In the genomic region with DNA sequence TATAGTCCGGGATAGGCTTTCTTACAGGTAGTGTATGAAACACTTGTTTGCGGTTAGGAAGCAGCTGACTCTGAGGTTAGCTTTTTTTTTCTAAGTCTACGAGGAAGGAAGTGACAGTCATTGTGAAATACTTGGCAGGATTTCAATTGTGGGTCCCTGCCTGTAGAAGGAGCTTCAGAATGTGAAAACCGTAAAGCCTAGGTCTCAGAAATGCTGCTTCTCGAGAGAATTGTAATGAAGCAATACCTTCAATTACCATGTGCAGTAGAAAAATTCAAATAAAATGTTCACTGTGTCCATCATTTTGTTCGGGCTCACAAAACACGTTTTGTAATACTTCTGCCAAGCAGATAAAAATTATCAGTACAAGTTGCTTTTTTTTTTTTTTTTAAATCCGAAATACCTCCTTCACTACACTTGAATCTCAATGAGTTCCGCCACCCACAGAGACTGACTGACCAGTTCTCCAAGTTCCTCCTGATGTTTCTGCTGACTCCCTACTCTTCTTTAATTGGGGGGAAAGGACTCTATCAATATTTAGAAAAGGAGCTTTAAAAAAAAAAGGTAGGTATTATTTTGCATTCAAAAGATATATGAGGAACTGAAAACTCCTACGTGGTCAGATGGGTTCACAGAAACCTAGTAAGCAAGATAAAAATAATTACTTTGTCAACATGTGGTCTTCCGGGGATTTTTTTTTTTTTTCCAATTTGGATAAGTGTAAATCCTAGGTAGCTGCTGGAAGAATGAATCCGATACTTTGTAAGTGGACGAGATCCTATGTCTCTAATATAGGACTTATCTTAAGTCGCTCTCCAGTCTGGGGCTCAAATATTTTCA, we compare ENCODE assay signal across 8 mouse cellular contexts. TPM values are rescaled to one million over a fixed set of nuclear protein-coding genes. Genes with fewer than 3 reads are reported as not detected.
DNase-seq lines count a peak whose midpoint lies in the region; ATAC-seq and TF ChIP-seq lines count a peak whose summit lies in the region.

No protein-coding gene starts in this region.

- no peak for ATAC-seq in neural tube, embryonic 11.5 days (ENCODE audit: insufficient read depth, low FRiP score, low TSS enrichment)
- no peak for ATAC-seq in heart, embryonic 15.5 days (replicated peaks; ENCODE audit: insufficient number of reproducible peaks, insufficient read depth, low FRiP score, low read depth)
- no peak for ATAC-seq in limb, embryonic 15.5 days (ENCODE audit: insufficient number of reproducible peaks, low FRiP score, low TSS enrichment, low read depth)
- peak; percentile 85 for ATAC-seq in monocyte, adult 5-6 weeks (replicated peaks; ENCODE audit: insufficient number of reproducible peaks, low FRiP score, low TSS enrichment, poor library complexity, severe bottlenecking)

- peaks cover 14% of the 10 kb centered on the region for H3K4me1 ChIP-seq in neural tube, embryonic 11.5 days (ENCODE audit: control insufficient read depth, insufficient read depth, low read length)
- H3K4me1 ChIP-seq in heart, embryonic 15.5 days (replicated peaks): peaks cover 17% of the 10 kb centered on the region
- peaks cover 12% of the 10 kb centered on the region for H3K4me1 ChIP-seq in limb, embryonic 15.5 days

- no peak for TF ChIP-seq POLR2A in brain, embryonic 14.5 days (IDR thresholded peaks at IDR 0.05; ENCODE audit: borderline replicate concordance, extremely low read depth, insufficient read depth, insufficient read length, poor library complexity, severe bottlenecking)

- peak overlapping the region; percentile 73 for H3K9ac ChIP-seq in neural tube, embryonic 11.5 days (ENCODE audit: low read length)
- H3K9ac ChIP-seq in heart, embryonic 15.5 days: peak overlapping the region; percentile 30; the same call in 1 of the 2 replicates
- H3K9ac ChIP-seq in limb, embryonic 15.5 days: 0 out of 2 replicates have a peak overlapping the region, but pooled peaks have one; percentile 24

- H3K27me3 ChIP-seq in neural tube, embryonic 11.5 days (ENCODE audit: control insufficient read depth, insufficient read depth, low read length): no peaks in the 10 kb centered on the region
- H3K27me3 ChIP-seq in heart, embryonic 15.5 days: no peaks in the 10 kb centered on the region
- H3K27me3 ChIP-seq in limb, embryonic 15.5 days: no peaks in the 10 kb centered on the region; the same call in 1 of the 2 replicates

- WGBS in neural tube, embryonic 11.5 days: 60% methylated on average over 14 of the region's 14 CpGs
- WGBS in heart, embryonic 15.5 days: 38% methylated on average over 14 of the region's 14 CpGs
- 52% methylated on average over 14 of the region's 14 CpGs for WGBS in limb, embryonic 15.5 days

- H3K9me3 ChIP-seq in neural tube, embryonic 11.5 days (ENCODE audit: control insufficient read depth, low read length): no peaks in the 10 kb centered on the region
- H3K9me3 ChIP-seq in heart, embryonic 15.5 days (replicated peaks): no peaks in the 10 kb centered on the region
- H3K9me3 ChIP-seq in limb, embryonic 15.5 days: no peaks in the 10 kb centered on the region

- H3K4me3 ChIP-seq in neural tube, embryonic 11.5 days (ENCODE audit: low read depth, low read length): peak overlapping the region; percentile 60
- H3K4me3 ChIP-seq in heart, embryonic 15.5 days: peak overlapping the region; percentile 65
- peak overlapping the region; percentile 66 for H3K4me3 ChIP-seq in limb, embryonic 15.5 days

- peak overlapping the region; percentile 65 for H3K27ac ChIP-seq in neural tube, embryonic 11.5 days (ENCODE audit: low read depth, low read length)
- peak overlapping the region; percentile 85 for H3K27ac ChIP-seq in heart, embryonic 15.5 days
- peak overlapping the region; percentile 84 for H3K27ac ChIP-seq in limb, embryonic 15.5 days

- DNase-seq in neural tube, embryonic 11.5 days (ENCODE audit: low spot score): no peak
- no peak for DNase-seq in neural tube, embryonic 10.5 days (ENCODE audit: extremely low spot score, low spot score)
- peak; percentile 46 for DNase-seq in brain, embryonic 14.5 days (ENCODE audit: low read depth)
- no peak for DNase-seq in cerebellum, postnatal 14 days
- no peak for DNase-seq in left cerebral cortex, adult 18-20 months (ENCODE audit: low spot score in 2 of 2)

- H3K36me3 ChIP-seq in neural tube, embryonic 11.5 days (ENCODE audit: control insufficient read depth, insufficient read depth, low read length): no peaks in the 10 kb centered on the region
- peaks cover 8% of the 10 kb centered on the region for H3K36me3 ChIP-seq in heart, embryonic 15.5 days
- peaks cover 11% of the 10 kb centered on the region for H3K36me3 ChIP-seq in limb, embryonic 15.5 days

- peak overlapping the region; percentile 72 for H3K4me2 ChIP-seq in neural tube, embryonic 11.5 days (ENCODE audit: low read depth)
- H3K4me2 ChIP-seq in heart, embryonic 15.5 days: peak overlapping the region; percentile 74
- H3K4me2 ChIP-seq in limb, embryonic 15.5 days: peak overlapping the region; percentile 46

- TF ChIP-seq CTCF in brain, embryonic 14.5 days (IDR thresholded peaks at IDR 0.05; ENCODE audit: borderline replicate concordance, extremely low read depth, insufficient read depth, insufficient read length): no peak

RNA-seq across cellular contexts. Expression of a gene that starts 0.8 kb away (rescaled TPM):
- polyA plus RNA-seq in neural tube, embryonic 11.5 days (2014; fragmentation: Nextera tagmentation; extraction: Ambion mirVana): 50.2 and 54.1 TPM in 2 replicates
- 144 and 197 TPM in 2 replicates for polyA plus RNA-seq in brain, embryonic 14.5 days (2012; rRNA removed)
- polyA plus RNA-seq in heart, embryonic 15.5 days (2015; fragmentation: Nextera tagmentation; extraction: Ambion mirVana): 54.1 and 54.4 TPM in 2 replicates
- 39.5 and 43.6 TPM in 2 replicates for polyA plus RNA-seq in limb, embryonic 15.5 days (2015; fragmentation: Nextera tagmentation; extraction: Ambion mirVana)
- total RNA-seq in monocyte, adult 5-6 weeks (2017): 26.0 to 42.7 TPM (median 37.5 TPM) in 3 replicates
- total RNA-seq in left cerebral cortex, adult 18-20 months (2021): 100 to 1,000 TPM; 423 to 445 TPM

RNA-seq across cellular contexts. Expression of a gene that starts 37.7 kb away (rescaled TPM):
- polyA plus RNA-seq in neural tube, embryonic 11.5 days (2014; fragmentation: Nextera tagmentation; extraction: Ambion mirVana): 11.4 and 12.3 TPM in 2 replicates
- polyA plus RNA-seq in brain, embryonic 14.5 days (2012; rRNA removed): 10.5 and 24.4 TPM in 2 replicates
- 429 and 457 TPM in 2 replicates for polyA plus RNA-seq in heart, embryonic 15.5 days (2015; fragmentation: Nextera tagmentation; extraction: Ambion mirVana)
- 368 and 413 TPM in 2 replicates for polyA plus RNA-seq in limb, embryonic 15.5 days (2015; fragmentation: Nextera tagmentation; extraction: Ambion mirVana)
- total RNA-seq in monocyte, adult 5-6 weeks (2017): 0.32 to 2.5 TPM in 2 of 3 replicates, not detected in the other
- total RNA-seq in left cerebral cortex, adult 18-20 months (2021): 10 to 100 TPM; 22.7 to 24.9 TPM

Comparison
In these comparisons a context has a peak if more than half of its experiments do, and no peak if none do; other contexts are left out.
1. RNA of a gene that starts 37.7 kb away (polyA plus RNA-seq): 429 to 457 TPM in heart, embryonic 15.5 days and 368 to 413 TPM in limb, embryonic 15.5 days; 10.5 to 24.4 TPM in brain, embryonic 14.5 days and 11.4 to 12.3 TPM in neural tube, embryonic 11.5 days; every median in the first group is over 10 times any median in the second.
2. Peak in every context shown above with its lines, with median percentiles within 50 percentile points of each other: H3K27ac ChIP-seq, H3K4me2 ChIP-seq, H3K4me3 ChIP-seq and H3K9ac ChIP-seq.